Mouse (Mus musculus) kidney, adult 2 months (tissue): ENCODE measurements around the gene Snapc3. TPM values are rescaled to one million over a fixed set of nuclear protein-coding genes. Genes with fewer than 3 reads are reported as not detected.

Experiments used
- DNase-seq: peaks from one replicate; pipeline ENCODE4 v3.0.0; 2021
- H3K27ac ChIP-seq: fragments of 200-500 bp; 2 replicates; pipeline ENCODE4 v1.5.1; 2012; ENCODE audit warnings: low read depth, low read length, control low read depth, inconsistent platforms; ENCODE audit not compliant: insufficient read depth
- H3K27me3 ChIP-seq: fragments of 200-500 bp; replicated peaks from 2 replicates; pipeline ENCODE4 v1.6.1; 2012; ENCODE audit warnings: mild to moderate bottlenecking, moderate library complexity, low read length, inconsistent platforms; ENCODE audit not compliant: control insufficient read depth, insufficient read depth
- H3K36me3 ChIP-seq: fragments of 200-500 bp; 2 replicates; pipeline ENCODE4 v1.6.1; 2012; ENCODE audit warnings: mild to moderate bottlenecking, moderate library complexity, low read length, inconsistent platforms; ENCODE audit not compliant: control insufficient read depth, insufficient read depth
- H3K4me1 ChIP-seq: fragments of 200-500 bp; 2 replicates; pipeline ENCODE4 v1.6.1; 2011; ENCODE audit warnings: low read length; ENCODE audit not compliant: control insufficient read depth, insufficient read depth
- H3K4me3 ChIP-seq: fragments of 200-500 bp; 2 replicates; pipeline ENCODE4 v1.5.1; 2011; ENCODE audit warnings: mild to moderate bottlenecking, low read depth, low read length, control low read depth; ENCODE audit not compliant: insufficient read depth
- CTCF ChIP-seq: fragments of 200-500 bp; conservative IDR thresholded peaks from 2 replicates; pipeline ENCODE4 v1.5.1; 2011; ENCODE audit warnings: low read depth, mild to moderate bottlenecking, control low read depth, low read length, moderate library complexity, mixed read lengths; ENCODE audit not compliant: insufficient read depth, insufficient read length
- POLR2A ChIP-seq: fragments of 200-500 bp; IDR thresholded peaks from one replicate; pipeline ENCODE4 v1.6.1; 2011; ENCODE audit warnings: low read depth, low read length, control low read depth
- WGBS: fragments of 180-500 bp; shearing (Covaris S2); methylation state at CpG from one replicate; pipeline ENCODE4 v1.1.7; 2018; 5-methylcytosine and 5-hydroxymethylcytosine counted together
- polyA plus RNA-seq: library from polyadenylated mRNA; depleted of rRNA; stranded (reverse); fragments of >200 nt; gene quantifications from 2 replicates; pipeline ENCODE4 v1.2.3, GENCODE M21; 2012

Snapc3 gene
- polyA plus RNA-seq, 1 experiment: 8.0 TPM

DNA sequence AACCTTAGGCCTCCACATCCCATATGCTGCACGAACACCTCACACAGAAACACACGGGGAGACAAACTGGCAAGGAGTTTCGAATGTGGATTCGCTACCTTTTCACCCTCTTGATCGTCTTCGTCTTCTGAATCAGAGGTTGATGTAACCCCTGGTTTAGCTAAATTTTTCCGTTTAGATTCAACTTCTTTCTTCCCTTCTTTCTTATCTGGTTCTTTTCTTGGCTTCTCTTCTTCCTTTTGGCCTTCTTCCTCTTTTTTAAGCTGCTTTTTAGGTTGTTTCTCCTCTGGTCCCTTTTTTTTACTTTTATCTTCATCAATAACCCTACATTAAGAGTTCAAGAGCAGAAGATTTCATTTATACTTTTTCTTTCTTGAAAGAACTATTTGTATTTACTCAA is 47.3 kb downstream of the Snapc3 start:
- DNase-seq: no peak
- peaks cover 1% of the 10 kb centered on the region for H3K36me3 ChIP-seq
- no peaks in the 10 kb centered on the region for H3K4me1 ChIP-seq
- no peak overlapping the region for H3K27ac ChIP-seq
- no peak overlapping the region for H3K4me3 ChIP-seq
- no peak for TF ChIP-seq CTCF
- TF ChIP-seq POLR2A: no peak
- H3K27me3 ChIP-seq: no peaks in the 10 kb centered on the region
- WGBS: 94% methylated on average over 7 of the region's 7 CpGs

- Histone ChIP-seq H3K4me3 (no peak overlapping the region), H3K36me3 (no peaks in the 10 kb centered on the region; the same call in none of the 2 replicates), H3K27ac (no peak overlapping the region), H3K4me1 (no peaks in the 10 kb centered on the region), H3K27me3 (no peaks in the 10 kb centered on the region)
- no peak for DNase-seq
- no peak for TF ChIP-seq POLR2A
- TF ChIP-seq CTCF: no peak
- WGBS: 90% methylated on average over 7 of the region's 7 CpGs
Observed at GRCm38 (mm10) chr4:83467615-83468014, 50.1 kb downstream of the Snapc3 start.

DNA sequence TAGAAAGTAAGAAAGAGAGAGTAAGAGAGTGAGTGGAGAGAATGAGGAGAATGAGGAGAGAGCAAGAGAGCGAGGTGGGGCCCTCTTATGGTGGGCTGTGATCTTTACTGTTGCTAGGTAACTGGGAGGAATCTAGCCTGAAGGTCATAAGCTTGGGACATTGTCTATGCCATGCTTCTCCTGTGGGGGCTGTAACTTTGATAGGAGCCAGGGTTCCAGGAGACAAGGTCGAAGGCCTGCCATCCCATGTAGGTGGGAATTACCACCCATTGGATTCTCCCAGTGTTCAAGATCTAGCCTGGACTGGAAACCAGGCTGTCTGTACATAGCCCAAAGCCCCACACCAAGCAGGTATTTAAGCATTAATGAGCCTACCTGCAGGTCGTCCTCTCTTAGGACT is 50.7 kb downstream of the Snapc3 start:
- WGBS: 85% methylated on average over 3 of the region's 3 CpGs
- DNase-seq: no peak
- no peak overlapping the region for H3K4me3 ChIP-seq
- H3K27ac ChIP-seq: no peak overlapping the region
- H3K27me3 ChIP-seq: no peaks in the 10 kb centered on the region
- no peaks in the 10 kb centered on the region for H3K4me1 ChIP-seq
- TF ChIP-seq CTCF (no peak), POLR2A (no peak)
- H3K36me3 ChIP-seq: no peaks in the 10 kb centered on the region; the same call in none of the 2 replicates

DNA sequence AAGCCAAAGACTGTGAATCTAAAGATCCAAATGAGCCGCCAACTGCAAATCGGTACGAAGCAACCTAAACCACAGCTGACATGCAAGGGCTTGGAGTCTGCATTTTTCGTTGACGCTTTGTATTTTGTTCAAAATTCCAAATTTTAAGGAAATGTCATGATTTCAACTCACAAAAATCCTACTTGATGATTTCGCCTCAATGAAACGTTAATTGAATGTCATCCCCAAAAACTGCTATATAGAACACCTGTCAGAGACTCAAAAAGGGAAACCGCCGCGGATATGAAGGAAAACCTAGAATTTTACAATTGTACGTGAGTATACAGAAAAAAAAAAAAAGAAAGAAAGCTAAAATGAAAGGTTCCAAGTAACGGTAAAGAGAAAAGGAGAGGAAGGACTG is 67.7 kb downstream of the Snapc3 start:
- WGBS: 23% methylated on average over 12 of the region's 12 CpGs
- H3K27ac ChIP-seq: no peak overlapping the region
- peak overlapping the region; percentile 94 for H3K4me3 ChIP-seq
- H3K36me3 ChIP-seq: no peaks in the 10 kb centered on the region
- DNase-seq: no peak
- no peak for TF ChIP-seq CTCF
- TF ChIP-seq POLR2A: no peak
- H3K4me1 ChIP-seq: no peaks in the 10 kb centered on the region
- H3K27me3 ChIP-seq: no peaks in the 10 kb centered on the region

GRCm38 (mm10) chr4:83485735-83486116 is 68.2 kb downstream of the Snapc3 start:
- H3K36me3 ChIP-seq: no peaks in the 10 kb centered on the region
- H3K4me3 ChIP-seq: peak overlapping the region; percentile 94
- H3K27ac ChIP-seq: no peak overlapping the region
- peak; percentile 54 for TF ChIP-seq CTCF
- no peak for TF ChIP-seq POLR2A
- no peaks in the 10 kb centered on the region for H3K4me1 ChIP-seq
- H3K27me3 ChIP-seq: no peaks in the 10 kb centered on the region
- 0% methylated on average over 27 of the region's 40 CpGs for WGBS
- DNase-seq: peak; percentile 82

- under 1% methylated on average over 80 of the region's 86 CpGs for WGBS
- TF ChIP-seq POLR2A (no peak), CTCF (peak; percentile 33; the same call in 1 of the 2 replicates)
- Histone ChIP-seq H3K27me3 (no peaks in the 10 kb centered on the region), H3K4me1 (no peaks in the 10 kb centered on the region), H3K36me3 (no peaks in the 10 kb centered on the region), H3K4me3 (peak within 1 kb of the TSS; percentile 94), H3K27ac (peak within 1 kb of the TSS; percentile 94)
- peak; percentile 89 for DNase-seq
Observed at GRCm38 (mm10) chr4:83486117-83486901, 68.8 kb downstream of the Snapc3 start, which contains the start of gene Psip1. Gene Psip1 (minus strand): TSS chr4:83486459.

- no peak for DNase-seq
- WGBS: 60% methylated on average over 5 of the region's 5 CpGs
- H3K4me1 ChIP-seq: no peaks in the 10 kb centered on the region
- no peak overlapping the region for H3K4me3 ChIP-seq
- no peaks in the 10 kb centered on the region for H3K36me3 ChIP-seq
- no peak for TF ChIP-seq POLR2A
- no peak for TF ChIP-seq CTCF
- no peak overlapping the region for H3K27ac ChIP-seq
- H3K27me3 ChIP-seq: no peaks in the 10 kb centered on the region
Observed at GRCm38 (mm10) chr4:83489121-83489520, 71.6 kb downstream of the Snapc3 start.
